Mouse (Mus musculus): ENCODE measurements around the gene Gm20388. TPM values are rescaled to one million over a fixed set of nuclear protein-coding genes. Genes with fewer than 3 reads are reported as not detected.

The Gm20388 gene
- polyA plus RNA-seq, 1 experiment from 2014 or later = 47.1 TPM

DNA sequence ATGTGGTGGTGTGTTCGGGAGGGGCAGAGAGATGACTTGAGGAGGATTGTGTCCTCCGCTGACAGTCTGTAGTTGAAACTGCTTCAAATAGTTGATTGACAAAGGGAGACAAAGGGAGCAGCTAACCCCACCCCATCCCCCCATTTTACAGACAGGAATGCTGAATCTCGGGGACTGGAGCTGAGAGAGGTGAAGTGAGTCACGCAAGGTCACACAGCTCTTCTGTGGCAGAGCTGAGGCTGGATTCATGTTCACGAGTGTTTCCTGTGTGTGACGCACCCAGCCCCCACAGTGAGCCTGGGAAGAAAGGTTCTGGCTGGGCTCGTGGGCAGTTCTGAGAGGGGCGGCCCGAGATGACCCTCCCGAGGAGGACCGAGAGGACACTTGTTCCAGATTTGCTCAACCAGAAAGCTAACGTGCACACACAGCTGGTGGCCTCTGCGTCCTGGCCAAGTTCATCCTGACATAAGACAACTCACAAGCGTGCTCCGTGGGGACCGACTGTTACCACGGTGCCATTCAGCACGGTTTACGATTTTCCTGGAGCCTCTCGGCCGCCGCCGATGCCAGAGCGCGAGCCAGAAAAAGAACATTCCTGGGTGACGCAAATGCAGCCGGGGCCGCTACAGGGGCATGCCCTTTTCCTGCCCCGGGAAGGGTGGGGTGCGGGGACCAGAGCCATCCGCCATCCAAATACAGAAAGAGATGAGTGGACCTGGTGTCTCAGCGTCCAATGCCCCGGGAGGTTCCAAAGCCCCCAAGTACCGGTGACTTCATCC lies 1061.2 kb downstream of the Gm20388 start:
- H3K79me2 ChIP-seq (ENCODE audit: inconsistent target) = no peaks in the 10 kb centered on the region
- H3K36me3 ChIP-seq (ENCODE audit: inconsistent target) = no peaks in the 10 kb centered on the region
- no peak overlapping the region for H3K4me3 ChIP-seq (ENCODE audit: inconsistent target)
- WGBS (ENCODE audit: missing documents) = 27% methylated on average over 34 of the region's 34 CpGs
- no peak overlapping the region for H3K27ac ChIP-seq

GRCm38 (mm10) chr8:120973046-120973445 lies 1062.4 kb downstream of the Gm20388 start:
- Histone ChIP-seq H3K36me3 (ENCODE audit: inconsistent target) (no peaks in the 10 kb centered on the region), H3K79me2 (ENCODE audit: inconsistent target) (no peaks in the 10 kb centered on the region), H3K27ac (no peak overlapping the region), H3K4me3 (ENCODE audit: inconsistent target) (no peak overlapping the region)
- WGBS (ENCODE audit: missing documents) = 22% methylated on average over 6 of the region's 7 CpGs

- H3K27ac ChIP-seq = no peak overlapping the region
- H3K79me2 ChIP-seq (ENCODE audit: inconsistent target) = no peaks in the 10 kb centered on the region
- no peak overlapping the region for H3K4me3 ChIP-seq (ENCODE audit: inconsistent target)
- WGBS (ENCODE audit: missing documents) = 1% methylated on average over 13 of the region's 13 CpGs
- no peaks in the 10 kb centered on the region for H3K36me3 ChIP-seq (ENCODE audit: inconsistent target)
Measured at GRCm38 (mm10) chr8:120977131-120977530, 1066.5 kb downstream of the Gm20388 start.

- no peak overlapping the region for H3K27ac ChIP-seq
- WGBS (ENCODE audit: missing documents) = 78% methylated on average over 9 of the region's 9 CpGs
- no peaks in the 10 kb centered on the region for H3K36me3 ChIP-seq (ENCODE audit: inconsistent target)
- no peak overlapping the region for H3K4me3 ChIP-seq (ENCODE audit: inconsistent target)
- no peaks in the 10 kb centered on the region for H3K79me2 ChIP-seq (ENCODE audit: inconsistent target)
Measured at GRCm38 (mm10) chr8:120979210-120979609, 1068.6 kb downstream of the Gm20388 start.

DNA sequence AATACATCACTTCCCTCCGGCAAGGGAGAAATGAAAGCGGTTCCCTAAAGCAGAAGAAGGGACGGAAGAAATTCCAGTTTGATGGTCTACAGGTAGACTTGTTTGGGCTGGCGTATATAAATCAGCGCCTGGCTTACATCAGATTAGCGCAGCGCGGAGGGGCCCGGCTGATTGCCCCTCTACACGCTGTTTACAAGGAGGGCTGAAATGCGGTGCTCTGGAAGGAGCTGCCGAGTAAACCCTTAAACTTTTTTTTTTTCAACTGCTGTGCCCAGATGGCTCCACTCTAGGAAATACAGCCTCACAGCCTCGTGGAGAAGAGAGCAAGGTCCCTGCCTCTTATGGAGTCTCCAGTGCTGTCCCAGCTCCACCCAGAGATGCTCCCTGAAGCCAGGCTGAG lies 1070.3 kb downstream of the Gm20388 start:
- WGBS (ENCODE audit: missing documents) = 31% methylated on average over 13 of the region's 13 CpGs
- H3K36me3 ChIP-seq (ENCODE audit: inconsistent target) = no peaks in the 10 kb centered on the region
- no peak overlapping the region for H3K27ac ChIP-seq
- no peaks in the 10 kb centered on the region for H3K79me2 ChIP-seq (ENCODE audit: inconsistent target)
- H3K4me3 ChIP-seq (ENCODE audit: inconsistent target) = no peak overlapping the region

GRCm38 (mm10) chr8:120984888-120985287 lies 1074.2 kb downstream of the Gm20388 start:
- Histone ChIP-seq H3K79me2 (ENCODE audit: inconsistent target) (no peaks in the 10 kb centered on the region), H3K4me3 (ENCODE audit: inconsistent target) (no peak overlapping the region), H3K27ac (no peak overlapping the region), H3K36me3 (ENCODE audit: inconsistent target) (no peaks in the 10 kb centered on the region)
- 89% methylated on average over 8 of the region's 8 CpGs for WGBS (ENCODE audit: missing documents)

- no peak overlapping the region for H3K27ac ChIP-seq
- WGBS (ENCODE audit: missing documents) = 83% methylated on average over 6 of the region's 7 CpGs
Measured at GRCm38 (mm10) chr8:120986022-120986421, 1075.4 kb downstream of the Gm20388 start.

DNA sequence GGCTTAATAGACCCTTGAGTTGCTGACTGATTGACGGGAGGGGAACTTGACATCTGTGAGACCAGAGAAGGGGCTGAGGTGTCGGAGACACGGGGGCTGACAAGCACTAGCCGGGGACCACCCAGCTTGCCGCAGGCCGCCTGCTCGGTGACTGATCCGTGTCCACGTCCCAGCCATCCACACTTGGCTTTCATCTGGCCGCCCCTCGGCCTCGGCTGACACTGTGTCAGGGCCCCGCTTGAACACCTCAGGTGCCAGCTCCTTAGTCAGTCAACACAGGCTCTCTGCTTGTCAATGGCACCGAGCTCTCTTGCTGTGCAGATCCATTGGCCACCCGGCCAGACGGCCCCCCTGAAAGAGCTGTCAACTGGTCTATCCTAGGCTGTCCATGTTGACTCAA lies 1083.1 kb downstream of the Gm20388 start:
- no peaks in the 10 kb centered on the region for H3K79me2 ChIP-seq (ENCODE audit: inconsistent target)
- H3K4me3 ChIP-seq (ENCODE audit: inconsistent target) = no peak overlapping the region
- H3K27ac ChIP-seq = no peak overlapping the region
- 90% methylated on average over 15 of the region's 16 CpGs for WGBS (ENCODE audit: missing documents)
- H3K36me3 ChIP-seq (ENCODE audit: inconsistent target) = no peaks in the 10 kb centered on the region

More at GRCm38 (mm10) chr8:120986022-120986421, 1075.4 kb downstream of the Gm20388 start:
- Histone ChIP-seq H3K4me3 (ENCODE audit: inconsistent target) (no peak overlapping the region), H3K36me3 (ENCODE audit: inconsistent target) (no peaks in the 10 kb centered on the region), H3K79me2 (ENCODE audit: inconsistent target) (no peaks in the 10 kb centered on the region)

GRCm38 (mm10) chr8:120995424-120995823 lies 1084.8 kb downstream of the Gm20388 start:
- no peak overlapping the region for H3K27ac ChIP-seq
- H3K36me3 ChIP-seq (ENCODE audit: inconsistent target) = no peaks in the 10 kb centered on the region
- WGBS (ENCODE audit: missing documents) = 70% methylated on average over 9 of the region's 9 CpGs
- no peak overlapping the region for H3K4me3 ChIP-seq (ENCODE audit: inconsistent target)
- H3K79me2 ChIP-seq (ENCODE audit: inconsistent target) = no peaks in the 10 kb centered on the region

DNA sequence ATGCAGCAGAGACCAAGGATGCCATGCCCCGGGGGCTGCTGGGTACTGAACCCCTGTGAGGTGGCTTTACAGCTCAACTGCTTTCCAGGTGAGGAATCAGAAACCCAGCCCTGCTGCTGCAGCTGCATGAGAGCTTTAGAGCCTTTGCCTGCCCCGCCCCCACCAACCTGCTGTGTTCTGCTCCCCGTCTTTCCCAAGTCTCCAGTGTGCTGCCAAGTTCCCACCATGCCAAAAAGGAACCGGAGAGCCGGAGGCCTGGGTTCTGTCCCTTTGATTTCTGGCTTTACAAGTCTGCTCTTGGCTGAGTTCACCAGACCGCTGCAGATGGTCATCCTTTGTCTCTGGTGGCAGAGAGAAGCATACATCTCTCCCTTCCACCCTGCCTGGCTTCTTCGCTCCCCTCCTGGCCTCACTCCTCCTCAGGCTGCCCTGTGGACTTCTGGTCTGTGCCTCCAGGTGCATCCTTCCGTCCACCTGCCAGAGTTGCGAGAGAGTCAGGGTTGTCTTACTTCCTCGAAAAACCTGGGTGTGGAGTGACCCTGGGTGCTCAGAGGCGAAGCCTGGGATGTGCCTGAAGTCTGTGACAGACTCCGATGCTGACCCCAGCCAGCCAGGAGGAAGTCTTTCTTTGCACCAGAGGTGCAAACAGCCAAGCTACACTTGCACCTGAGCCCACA lies 1086.4 kb downstream of the Gm20388 start:
- H3K4me3 ChIP-seq (ENCODE audit: inconsistent target) = no peak overlapping the region
- H3K36me3 ChIP-seq (ENCODE audit: inconsistent target) = no peaks in the 10 kb centered on the region
- WGBS (ENCODE audit: missing documents) = 72% methylated on average over 12 of the region's 12 CpGs
- H3K79me2 ChIP-seq (ENCODE audit: inconsistent target) = no peaks in the 10 kb centered on the region
- no peak overlapping the region for H3K27ac ChIP-seq

GRCm38 (mm10) chr8:120997926-120998325 lies 1087.3 kb downstream of the Gm20388 start:
- 85% methylated on average over 9 of the region's 9 CpGs for WGBS (ENCODE audit: missing documents)
- H3K79me2 ChIP-seq (ENCODE audit: inconsistent target) = no peaks in the 10 kb centered on the region
- H3K4me3 ChIP-seq (ENCODE audit: inconsistent target) = no peak overlapping the region
- H3K36me3 ChIP-seq (ENCODE audit: inconsistent target) = no peaks in the 10 kb centered on the region
- H3K27ac ChIP-seq = no peak overlapping the region

DNA sequence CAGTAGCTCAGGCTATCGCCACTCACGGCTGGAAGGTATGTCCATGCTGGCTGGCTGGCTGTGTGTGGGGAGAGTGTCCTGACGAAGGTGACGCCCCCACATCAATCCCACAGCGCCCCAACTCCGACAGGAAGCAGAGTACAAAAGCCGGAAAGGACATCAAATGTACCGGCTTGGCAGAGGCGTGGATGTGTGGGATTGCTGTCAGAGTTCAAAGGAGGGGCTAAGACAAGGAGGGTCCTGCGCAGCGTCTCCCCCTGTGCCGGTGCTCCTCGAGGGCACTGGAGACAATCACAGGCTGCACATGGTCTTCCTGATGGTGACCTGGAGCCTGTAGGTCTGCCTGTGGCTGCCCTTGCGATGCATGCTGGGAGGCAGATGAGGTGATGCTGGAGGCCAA lies 1088.3 kb downstream of the Gm20388 start:
- H3K79me2 ChIP-seq (ENCODE audit: inconsistent target) = no peaks in the 10 kb centered on the region

GRCm38 (mm10) chr8:121001951-121002350 lies 1091.3 kb downstream of the Gm20388 start:
- Histone ChIP-seq H3K36me3 (ENCODE audit: inconsistent target) (no peaks in the 10 kb centered on the region), H3K27ac (no peak overlapping the region), H3K4me3 (ENCODE audit: inconsistent target) (no peak overlapping the region), H3K79me2 (ENCODE audit: inconsistent target) (no peaks in the 10 kb centered on the region)
- WGBS (ENCODE audit: missing documents) = 86% methylated on average over 12 of the region's 12 CpGs

More for the DNA sequence above, 1088.3 kb downstream of the Gm20388 start:
- WGBS (ENCODE audit: missing documents) = 51% methylated on average over 14 of the region's 14 CpGs
- Histone ChIP-seq H3K36me3 (ENCODE audit: inconsistent target) (no peaks in the 10 kb centered on the region), H3K4me3 (ENCODE audit: inconsistent target) (no peak overlapping the region), H3K27ac (no peak overlapping the region)

- no peak overlapping the region for H3K27ac ChIP-seq
- H3K4me3 ChIP-seq (ENCODE audit: inconsistent target) = no peak overlapping the region
- 63% methylated on average over 17 of the region's 17 CpGs for WGBS (ENCODE audit: missing documents)
Measured at GRCm38 (mm10) chr8:121002871-121003539, 1092.4 kb downstream of the Gm20388 start.

GRCm38 (mm10) chr8:121003639-121004038 lies 1093.0 kb downstream of the Gm20388 start:
- Histone ChIP-seq H3K4me3 (ENCODE audit: inconsistent target) (no peak overlapping the region), H3K27ac (no peak overlapping the region), H3K36me3 (ENCODE audit: inconsistent target) (no peaks in the 10 kb centered on the region), H3K79me2 (ENCODE audit: inconsistent target) (no peaks in the 10 kb centered on the region)
- WGBS (ENCODE audit: missing documents) = 58% methylated on average over 2 of the region's 2 CpGs

More at GRCm38 (mm10) chr8:121002871-121003539, 1092.4 kb downstream of the Gm20388 start:
- Histone ChIP-seq H3K36me3 (ENCODE audit: inconsistent target) (no peaks in the 10 kb centered on the region), H3K79me2 (ENCODE audit: inconsistent target) (no peaks in the 10 kb centered on the region)

Measured in macrophage (primary cell).